Mouse (Mus musculus): ENCODE measurements around the gene Hs1bp3. TPM values are rescaled to one million over a fixed set of nuclear protein-coding genes. Genes with fewer than 3 reads are reported as not detected.

The Hs1bp3 gene
- polyA plus RNA-seq, 1 experiment from 2014 or later: 9.8 TPM

GRCm38 (mm10) chr12:8381940-8382339 lies 68.7 kb downstream of the Hs1bp3 start:
- no peak for ATAC-seq (replicated peaks; ENCODE audit: insufficient number of reproducible peaks, low FRiP score, low TSS enrichment)
- H3K4me2 ChIP-seq: no peak overlapping the region
- H3K27ac ChIP-seq (ENCODE audit: low read depth, low read length): no peak overlapping the region
- 67% methylated on average over 2 of the region's 2 CpGs for WGBS (ENCODE audit: insufficient replicate concordance)
- no peak overlapping the region for H3K4me3 ChIP-seq (ENCODE audit: low read depth, low read length)
- H3K27me3 ChIP-seq (ENCODE audit: control insufficient read depth, insufficient read depth, low read length): no peaks in the 10 kb centered on the region
- H3K36me3 ChIP-seq (ENCODE audit: control insufficient read depth, insufficient read depth, low read length): no peaks in the 10 kb centered on the region
- H3K9me3 ChIP-seq (replicated peaks; ENCODE audit: control insufficient read depth, low read length): no peaks in the 10 kb centered on the region
- no peak overlapping the region for H3K9ac ChIP-seq (ENCODE audit: low read depth, low read length)
- H3K4me1 ChIP-seq (ENCODE audit: control insufficient read depth, insufficient read depth, low read length): peaks cover 24% of the 10 kb centered on the region

- Histone ChIP-seq H3K9ac (ENCODE audit: low read depth, low read length) (no peak overlapping the region), H3K27me3 (ENCODE audit: control insufficient read depth, insufficient read depth, low read length) (no peaks in the 10 kb centered on the region), H3K4me3 (ENCODE audit: low read depth, low read length) (no peak overlapping the region), H3K4me1 (ENCODE audit: control insufficient read depth, insufficient read depth, low read length) (peaks cover 27% of the 10 kb centered on the region), H3K9me3 (replicated peaks; ENCODE audit: control insufficient read depth, low read length) (no peaks in the 10 kb centered on the region), H3K36me3 (ENCODE audit: control insufficient read depth, insufficient read depth, low read length) (no peaks in the 10 kb centered on the region), H3K4me2 (no peak overlapping the region), H3K27ac (ENCODE audit: low read depth, low read length) (no peak overlapping the region)
- WGBS (ENCODE audit: insufficient replicate concordance): 52% methylated on average over 6 of the region's 6 CpGs
- no peak for ATAC-seq (replicated peaks; ENCODE audit: insufficient number of reproducible peaks, low FRiP score, low TSS enrichment)
Observed at GRCm38 (mm10) chr12:8383822-8384221, 70.6 kb downstream of the Hs1bp3 start.

GRCm38 (mm10) chr12:8386451-8387011 lies 73.3 kb downstream of the Hs1bp3 start:
- WGBS (ENCODE audit: insufficient replicate concordance): 23% methylated on average over 6 of the region's 6 CpGs
- Histone ChIP-seq H3K27me3 (ENCODE audit: control insufficient read depth, insufficient read depth, low read length) (no peaks in the 10 kb centered on the region), H3K4me3 (ENCODE audit: low read depth, low read length) (no peak overlapping the region), H3K9ac (ENCODE audit: low read depth, low read length) (peak overlapping the region; percentile 10; the same call in 1 of the 2 replicates), H3K27ac (ENCODE audit: low read depth, low read length) (peak overlapping the region; percentile 83), H3K4me2 (no peak overlapping the region), H3K36me3 (ENCODE audit: control insufficient read depth, insufficient read depth, low read length) (no peaks in the 10 kb centered on the region), H3K4me1 (ENCODE audit: control insufficient read depth, insufficient read depth, low read length) (peaks cover 13% of the 10 kb centered on the region; the same call in 1 of the 2 replicates), H3K9me3 (replicated peaks; ENCODE audit: control insufficient read depth, low read length) (no peaks in the 10 kb centered on the region)
- peak; percentile 69 for ATAC-seq (replicated peaks; ENCODE audit: insufficient number of reproducible peaks, low FRiP score, low TSS enrichment)

GRCm38 (mm10) chr12:8387281-8387680 lies 74.0 kb downstream of the Hs1bp3 start:
- no peak overlapping the region for H3K9ac ChIP-seq (ENCODE audit: low read depth, low read length)
- no peak overlapping the region for H3K4me2 ChIP-seq
- H3K9me3 ChIP-seq (replicated peaks; ENCODE audit: control insufficient read depth, low read length): no peaks in the 10 kb centered on the region
- H3K27me3 ChIP-seq (ENCODE audit: control insufficient read depth, insufficient read depth, low read length): no peaks in the 10 kb centered on the region
- no peak overlapping the region for H3K4me3 ChIP-seq (ENCODE audit: low read depth, low read length)
- no peaks in the 10 kb centered on the region for H3K36me3 ChIP-seq (ENCODE audit: control insufficient read depth, insufficient read depth, low read length)
- peak overlapping the region; percentile 83 for H3K27ac ChIP-seq (ENCODE audit: low read depth, low read length)
- ATAC-seq (replicated peaks; ENCODE audit: insufficient number of reproducible peaks, low FRiP score, low TSS enrichment): no peak
- peaks cover 13% of the 10 kb centered on the region; the same call in 1 of the 2 replicates for H3K4me1 ChIP-seq (ENCODE audit: control insufficient read depth, insufficient read depth, low read length)
- WGBS (ENCODE audit: insufficient replicate concordance): 86% methylated on average over 1 of the region's 1 CpGs

GRCm38 (mm10) chr12:8388529-8389414 lies 75.5 kb downstream of the Hs1bp3 start:
- H3K9ac ChIP-seq (ENCODE audit: low read depth, low read length): no peak overlapping the region
- H3K9me3 ChIP-seq (replicated peaks; ENCODE audit: control insufficient read depth, low read length): no peaks in the 10 kb centered on the region
- H3K27me3 ChIP-seq (ENCODE audit: control insufficient read depth, insufficient read depth, low read length): no peaks in the 10 kb centered on the region
- peaks cover 10% of the 10 kb centered on the region; the same call in 1 of the 2 replicates for H3K4me1 ChIP-seq (ENCODE audit: control insufficient read depth, insufficient read depth, low read length)
- H3K27ac ChIP-seq (ENCODE audit: low read depth, low read length): no peak overlapping the region
- no peaks in the 10 kb centered on the region for H3K36me3 ChIP-seq (ENCODE audit: control insufficient read depth, insufficient read depth, low read length)
- H3K4me3 ChIP-seq (ENCODE audit: low read depth, low read length): no peak overlapping the region
- WGBS (ENCODE audit: insufficient replicate concordance): 74% methylated on average over 4 of the region's 4 CpGs
- H3K4me2 ChIP-seq: no peak overlapping the region
- ATAC-seq (replicated peaks; ENCODE audit: insufficient number of reproducible peaks, low FRiP score, low TSS enrichment): no peak

GRCm38 (mm10) chr12:8393226-8393625 lies 80.0 kb downstream of the Hs1bp3 start:
- H3K4me3 ChIP-seq (ENCODE audit: low read depth, low read length): no peak overlapping the region
- no peaks in the 10 kb centered on the region for H3K4me1 ChIP-seq (ENCODE audit: control insufficient read depth, insufficient read depth, low read length)
- no peak overlapping the region for H3K27ac ChIP-seq (ENCODE audit: low read depth, low read length)
- WGBS (ENCODE audit: insufficient replicate concordance): 75% methylated on average over 5 of the region's 5 CpGs
- H3K4me2 ChIP-seq: no peak overlapping the region
- ATAC-seq (replicated peaks; ENCODE audit: insufficient number of reproducible peaks, low FRiP score, low TSS enrichment): no peak
- no peaks in the 10 kb centered on the region for H3K27me3 ChIP-seq (ENCODE audit: control insufficient read depth, insufficient read depth, low read length)
- H3K9ac ChIP-seq (ENCODE audit: low read depth, low read length): no peak overlapping the region
- H3K9me3 ChIP-seq (replicated peaks; ENCODE audit: control insufficient read depth, low read length): no peaks in the 10 kb centered on the region
- H3K36me3 ChIP-seq (ENCODE audit: control insufficient read depth, insufficient read depth, low read length): no peaks in the 10 kb centered on the region

Other genes starting within 250 kb of the Hs1bp3 start
- 55.3 and 59.2 TPM in 2 replicates for gene Ldah, start 105.3 kb upstream of the Hs1bp3 start, polyA plus RNA-seq (2014; fragmentation: Nextera tagmentation; extraction: Ambion mirVana)
- gene Gdf7, start 11.5 kb upstream of the Hs1bp3 start, polyA plus RNA-seq (2014; fragmentation: Nextera tagmentation; extraction: Ambion mirVana): 0.14 TPM in 1 of 2 replicates, not detected in the other
- 54.8 and 57.2 TPM in 2 replicates for gene Rhob, start 186.6 kb downstream of the Hs1bp3 start, polyA plus RNA-seq (2014; fragmentation: Nextera tagmentation; extraction: Ambion mirVana)